Mouse (Mus musculus) lung, adult 18-20 months (tissue): Measurements from ENCODE around the gene Lbh.

Experiments used
- DNase-seq, 2 experiments: peaks; one replicate each; pipeline ENCODE4 v3.0.0; 2022; ENCODE audit warnings: mixed read lengths in 2 of 2

The Lbh gene

GRCm38 (mm10) chr17:72944368-72944767, 26.3 kb downstream of the Lbh start:
- DNase-seq = no peak

- DNase-seq = no peak
These were observed 29.2 kb downstream of the Lbh start for GRCm38 (mm10) chr17:72947111-72947859.

- DNase-seq = no peak
These were observed 30.0 kb downstream of the Lbh start for GRCm38 (mm10) chr17:72948119-72948518.

- DNase-seq = no peak
These were observed 31.2 kb downstream of the Lbh start for GRCm38 (mm10) chr17:72949247-72949701.

GRCm38 (mm10) chr17:72951331-72951730, 33.2 kb downstream of the Lbh start:
- no peak for DNase-seq

- DNase-seq = no peak
These were observed 35.9 kb downstream of the Lbh start for GRCm38 (mm10) chr17:72953811-72954685.

GRCm38 (mm10) chr17:72955534-72955933, 37.4 kb downstream of the Lbh start:
- DNase-seq = no peak

GRCm38 (mm10) chr17:72957016-72957415, 38.9 kb downstream of the Lbh start:
- no peak for DNase-seq

- DNase-seq = no peak
These were observed 40.8 kb downstream of the Lbh start for GRCm38 (mm10) chr17:72958886-72959285.

GRCm38 (mm10) chr17:72959497-72960039, 41.5 kb downstream of the Lbh start:
- DNase-seq = no peak

GRCm38 (mm10) chr17:72960243-72960642, 42.1 kb downstream of the Lbh start:
- no peak for DNase-seq

- peak in 1 of 2 experiments; percentile 29 for DNase-seq
These were observed 42.8 kb downstream of the Lbh start for GRCm38 (mm10) chr17:72960873-72961272.

GRCm38 (mm10) chr17:72961953-72962630, 44.0 kb downstream of the Lbh start:
- no peak for DNase-seq

- DNase-seq = no peak
These were observed 47.6 kb downstream of the Lbh start for GRCm38 (mm10) chr17:72965687-72966086.

- DNase-seq = no peak
These were observed 48.0 kb downstream of the Lbh start for GRCm38 (mm10) chr17:72966091-72966531.

GRCm38 (mm10) chr17:72966878-72967277, 48.8 kb downstream of the Lbh start:
- no peak for DNase-seq

- DNase-seq = no peak
These were observed 49.5 kb downstream of the Lbh start for GRCm38 (mm10) chr17:72967371-72968175.

GRCm38 (mm10) chr17:72968666-72969065, 50.6 kb downstream of the Lbh start:
- DNase-seq = no peak

- DNase-seq = no peak
These were observed 52.6 kb downstream of the Lbh start for GRCm38 (mm10) chr17:72970631-72971161.

- no peak for DNase-seq
These were observed 54.9 kb downstream of the Lbh start for GRCm38 (mm10) chr17:72973041-72973440.
